Mouse (Mus musculus): Measurements from ENCODE around the gene Cmtm1. TPM values are rescaled to one million over a fixed set of nuclear protein-coding genes. Genes with fewer than 3 reads are reported as not detected.

The Cmtm1 gene
- total RNA-seq, 1 experiment from 2014 or later, result not detected

GRCm38 (mm10) chr8:104249442-104249996 is 60.4 kb downstream of the Cmtm1 start:
- ATAC-seq (replicated peaks; ENCODE audit: insufficient number of reproducible peaks, low FRiP score, low TSS enrichment, poor library complexity, severe bottlenecking), result no peak

GRCm38 (mm10) chr8:104248276-104248675 is 61.7 kb downstream of the Cmtm1 start, which contains the start of gene Tk2:
TSS of gene Tk2 (minus strand) at chr8:104248558.
- peak; percentile 74 for ATAC-seq (replicated peaks; ENCODE audit: insufficient number of reproducible peaks, low FRiP score, low TSS enrichment, poor library complexity, severe bottlenecking)

GRCm38 (mm10) chr8:104247908-104248275 is 62.1 kb downstream of the Cmtm1 start:
- ATAC-seq (replicated peaks; ENCODE audit: insufficient number of reproducible peaks, low FRiP score, low TSS enrichment, poor library complexity, severe bottlenecking), result no peak

GRCm38 (mm10) chr8:104247054-104247907 is 62.7 kb downstream of the Cmtm1 start:
- peak; percentile 64 for ATAC-seq (replicated peaks; ENCODE audit: insufficient number of reproducible peaks, low FRiP score, low TSS enrichment, poor library complexity, severe bottlenecking)

GRCm38 (mm10) chr8:104246621-104247020 is 63.3 kb downstream of the Cmtm1 start:
- ATAC-seq (replicated peaks; ENCODE audit: insufficient number of reproducible peaks, low FRiP score, low TSS enrichment, poor library complexity, severe bottlenecking), result no peak

Other genes with a start within 250 kb of the Cmtm1 start
- not detected in 3 replicates for gene Cdh5, start 208.5 kb downstream of the Cmtm1 start, total RNA-seq (2017)
- gene Bean1, start 139.7 kb downstream of the Cmtm1 start, total RNA-seq (2017), result 0.19 TPM in 1 of 3 replicates, not detected in the others
- 39.0 to 49.4 TPM (median 44.6 TPM) in 3 replicates for gene Tk2, start 61.6 kb downstream of the Cmtm1 start, total RNA-seq (2017)
- gene Cklf, start 59.3 kb downstream of the Cmtm1 start, total RNA-seq (2017), result 33.6 to 48.9 TPM (median 35.8 TPM) in 3 replicates
- gene Cmtm2a, start 17.0 kb downstream of the Cmtm1 start, total RNA-seq (2017), result 4.7 TPM in 1 of 3 replicates, not detected in the others
- gene Gm45711, start 64 bp downstream of the Cmtm1 start, total RNA-seq (2017), result not detected in 3 replicates
- not detected in 3 replicates for gene Gm11020, start 11.4 kb upstream of the Cmtm1 start, total RNA-seq (2017)
- gene Cmtm2b, start 12.1 kb upstream of the Cmtm1 start, total RNA-seq (2017), result 2.6 TPM in 1 of 3 replicates, not detected in the others
- 14.1 to 17.1 TPM (median 16.7 TPM) in 3 replicates for gene Cmtm3, start 29.3 kb upstream of the Cmtm1 start, total RNA-seq (2017)
- gene Cmtm4, start 85.7 kb upstream of the Cmtm1 start, total RNA-seq (2017), result 0.19 to 0.97 TPM (median 0.64 TPM) in 3 replicates
- 57.3 to 86.0 TPM (median 57.8 TPM) in 3 replicates for gene Dync1li2, start 132.9 kb upstream of the Cmtm1 start, total RNA-seq (2017)
- 0.21 TPM in 1 of 3 replicates, not detected in the others for gene Terb1, start 199.8 kb upstream of the Cmtm1 start, total RNA-seq (2017)
- gene Nae1, start 224.5 kb upstream of the Cmtm1 start, total RNA-seq (2017), result 103 to 118 TPM (median 115 TPM) in 3 replicates
- 1.3 to 3.6 TPM (median 3.3 TPM) in 3 replicates for gene Car7, start 224.5 kb upstream of the Cmtm1 start, total RNA-seq (2017)

Data from monocyte, adult 5-6 weeks (primary cell).